Mouse (Mus musculus) right cerebral cortex, postnatal 10 days (tissue): ENCODE data around the gene Fam120b.

Experiments
- DNase-seq, 2 experiments: peaks; one replicate each; pipeline ENCODE4 v3.0.0; 2021; ENCODE audit warnings: low spot score in 2 of 2

Fam120b gene

GRCm38 (mm10) chr17:15379741-15380526 lies 16.1 kb upstream of the Fam120b start:
- DNase-seq: no peak

- peak in 1 of 2 experiments; percentile 63 for DNase-seq
These were observed 15.4 kb upstream of the Fam120b start for GRCm38 (mm10) chr17:15380641-15381051.

GRCm38 (mm10) chr17:15381092-15381860 lies 14.7 kb upstream of the Fam120b start:
- DNase-seq: no peak

GRCm38 (mm10) chr17:15381869-15382660 lies 13.9 kb upstream of the Fam120b start:
- no peak for DNase-seq

- no peak for DNase-seq
These were observed 12.6 kb upstream of the Fam120b start for GRCm38 (mm10) chr17:15383360-15383759.

GRCm38 (mm10) chr17:15388892-15389291 lies 7.1 kb upstream of the Fam120b start:
- DNase-seq: no peak

- no peak for DNase-seq
These were observed 6.6 kb upstream of the Fam120b start for GRCm38 (mm10) chr17:15389356-15389755.

- no peak for DNase-seq
These were observed 5.7 kb downstream of the Fam120b start for GRCm38 (mm10) chr17:15401716-15402115.

- DNase-seq: no peak
These were observed 10.6 kb downstream of the Fam120b start for GRCm38 (mm10) chr17:15406576-15406975.

- DNase-seq: no peak
These were observed 13.3 kb downstream of the Fam120b start for GRCm38 (mm10) chr17:15409261-15409660.

- no peak for DNase-seq
These were observed 14.9 kb downstream of the Fam120b start for GRCm38 (mm10) chr17:15410861-15411260.

- DNase-seq: peak in 1 of 2 experiments; percentile 15
These were observed 20.7 kb downstream of the Fam120b start for GRCm38 (mm10) chr17:15416596-15417215.

- peak in 1 of 2 experiments; percentile 10 for DNase-seq
These were observed 23.5 kb downstream of the Fam120b start for GRCm38 (mm10) chr17:15419534-15419933.

GRCm38 (mm10) chr17:15420021-15420603 lies 24.1 kb downstream of the Fam120b start:
- peak in 1 of 2 experiments; percentile 19 for DNase-seq

GRCm38 (mm10) chr17:15421446-15421845 lies 25.4 kb downstream of the Fam120b start:
- DNase-seq: peak in 1 of 2 experiments; percentile 7

GRCm38 (mm10) chr17:15422666-15423065 lies 26.7 kb downstream of the Fam120b start:
- peak in 1 of 2 experiments; percentile 14 for DNase-seq

GRCm38 (mm10) chr17:15423080-15423765 lies 27.2 kb downstream of the Fam120b start:
- DNase-seq: peak; percentile 50 to 64

GRCm38 (mm10) chr17:15425931-15426330 lies 29.9 kb downstream of the Fam120b start:
- no peak for DNase-seq

- DNase-seq: no peak
These were observed 33.4 kb downstream of the Fam120b start for GRCm38 (mm10) chr17:15429451-15429850.

- no peak for DNase-seq
These were observed 33.9 kb downstream of the Fam120b start for GRCm38 (mm10) chr17:15429937-15430336.
